Mouse (Mus musculus): ENCODE results near the gene Srd5a3. TPM values are rescaled to one million over a fixed set of nuclear protein-coding genes. Genes with fewer than 3 reads are reported as not detected.

Srd5a3 gene
- polyA plus RNA-seq, 1 experiment from 2014 or later: 17.1 TPM

GRCm38 (mm10) chr5:76154434-76155165 lies 14.5 kb downstream of the Srd5a3 start:
- Histone ChIP-seq H3K9me3 (no peaks in the 10 kb centered on the region), H3K4me3 (replicated peaks) (no peak overlapping the region), H3K27ac (no peak overlapping the region), H3K4me1 (replicated peaks) (no peaks in the 10 kb centered on the region), H3K36me3 (peaks cover 28% of the 10 kb centered on the region), H3K27me3 (no peaks in the 10 kb centered on the region), H3K4me2 (replicated peaks) (no peak overlapping the region), H3K9ac (replicated peaks) (no peak overlapping the region)
- 94% methylated on average over 21 of the region's 21 CpGs for WGBS
- ATAC-seq: no peak

GRCm38 (mm10) chr5:76159555-76159954 lies 19.5 kb downstream of the Srd5a3 start:
- H3K36me3 ChIP-seq: peaks cover 8% of the 10 kb centered on the region; the same call in 1 of the 2 replicates
- no peaks in the 10 kb centered on the region for H3K4me1 ChIP-seq (replicated peaks)
- H3K9me3 ChIP-seq: no peaks in the 10 kb centered on the region
- H3K27ac ChIP-seq: no peak overlapping the region
- no peak overlapping the region for H3K4me2 ChIP-seq (replicated peaks)
- 86% methylated on average over 6 of the region's 6 CpGs for WGBS
- H3K27me3 ChIP-seq: no peaks in the 10 kb centered on the region
- no peak for ATAC-seq
- no peak overlapping the region for H3K9ac ChIP-seq (replicated peaks)
- H3K4me3 ChIP-seq (replicated peaks): no peak overlapping the region

GRCm38 (mm10) chr5:76160086-76160485 lies 20.0 kb downstream of the Srd5a3 start:
- Histone ChIP-seq H3K27me3 (no peaks in the 10 kb centered on the region), H3K4me3 (replicated peaks) (no peak overlapping the region), H3K9me3 (no peaks in the 10 kb centered on the region), H3K27ac (no peak overlapping the region), H3K36me3 (0 out of 2 replicates have a peak, but pooled peaks cover 3% of the 10 kb centered on the region), H3K4me1 (replicated peaks) (no peaks in the 10 kb centered on the region), H3K4me2 (replicated peaks) (no peak overlapping the region), H3K9ac (replicated peaks) (no peak overlapping the region)
- ATAC-seq: no peak
- 72% methylated on average over 3 of the region's 3 CpGs for WGBS

- Histone ChIP-seq H3K4me3 (replicated peaks) (no peak overlapping the region), H3K27ac (no peak overlapping the region), H3K36me3 (no peaks in the 10 kb centered on the region), H3K9me3 (no peaks in the 10 kb centered on the region), H3K4me2 (replicated peaks) (no peak overlapping the region), H3K4me1 (replicated peaks) (no peaks in the 10 kb centered on the region), H3K27me3 (no peaks in the 10 kb centered on the region), H3K9ac (replicated peaks) (no peak overlapping the region)
- no peak for ATAC-seq
- 88% methylated on average over 6 of the region's 6 CpGs for WGBS
Observed at GRCm38 (mm10) chr5:76161491-76161890, 21.4 kb downstream of the Srd5a3 start.

- ATAC-seq: no peak
- no peaks in the 10 kb centered on the region for H3K36me3 ChIP-seq
Observed at GRCm38 (mm10) chr5:76162926-76163325, 22.9 kb downstream of the Srd5a3 start.

GRCm38 (mm10) chr5:76163828-76164390 lies 23.8 kb downstream of the Srd5a3 start:
- Histone ChIP-seq H3K4me3 (replicated peaks) (no peak overlapping the region), H3K27ac (no peak overlapping the region), H3K9ac (replicated peaks) (no peak overlapping the region), H3K4me2 (replicated peaks) (no peak overlapping the region), H3K27me3 (no peaks in the 10 kb centered on the region), H3K4me1 (replicated peaks) (no peaks in the 10 kb centered on the region), H3K9me3 (no peaks in the 10 kb centered on the region), H3K36me3 (no peaks in the 10 kb centered on the region)
- ATAC-seq: no peak
- WGBS: 35% methylated on average over 4 of the region's 4 CpGs

More at GRCm38 (mm10) chr5:76162926-76163325, 22.9 kb downstream of the Srd5a3 start:
- WGBS: 87% methylated on average over 5 of the region's 5 CpGs
- no peak overlapping the region for H3K4me3 ChIP-seq (replicated peaks)
- no peak overlapping the region for H3K9ac ChIP-seq (replicated peaks)
- no peak overlapping the region for H3K4me2 ChIP-seq (replicated peaks)
- no peaks in the 10 kb centered on the region for H3K4me1 ChIP-seq (replicated peaks)
- H3K27ac ChIP-seq: no peak overlapping the region
- H3K9me3 ChIP-seq: no peaks in the 10 kb centered on the region
- H3K27me3 ChIP-seq: no peaks in the 10 kb centered on the region

GRCm38 (mm10) chr5:76164827-76165226 lies 24.8 kb downstream of the Srd5a3 start:
- Histone ChIP-seq H3K4me3 (replicated peaks) (no peak overlapping the region), H3K27ac (no peak overlapping the region), H3K9me3 (no peaks in the 10 kb centered on the region), H3K27me3 (no peaks in the 10 kb centered on the region), H3K4me1 (replicated peaks) (no peaks in the 10 kb centered on the region), H3K4me2 (replicated peaks) (no peak overlapping the region), H3K36me3 (no peaks in the 10 kb centered on the region), H3K9ac (replicated peaks) (no peak overlapping the region)
- no peak for ATAC-seq
- 76% methylated on average over 7 of the region's 7 CpGs for WGBS

GRCm38 (mm10) chr5:76170522-76170921 lies 30.5 kb downstream of the Srd5a3 start:
- no peak for ATAC-seq
- Histone ChIP-seq H3K4me2 (replicated peaks) (no peak overlapping the region), H3K36me3 (no peaks in the 10 kb centered on the region), H3K9me3 (no peaks in the 10 kb centered on the region), H3K9ac (replicated peaks) (no peak overlapping the region), H3K27me3 (no peaks in the 10 kb centered on the region), H3K4me3 (replicated peaks) (no peak overlapping the region), H3K27ac (no peak overlapping the region), H3K4me1 (replicated peaks) (no peaks in the 10 kb centered on the region)
- 76% methylated on average over 4 of the region's 4 CpGs for WGBS

GRCm38 (mm10) chr5:76171039-76171438 lies 31.0 kb downstream of the Srd5a3 start:
- ATAC-seq: no peak
- no peaks in the 10 kb centered on the region for H3K36me3 ChIP-seq
- H3K9ac ChIP-seq (replicated peaks): no peak overlapping the region
- no peak overlapping the region for H3K27ac ChIP-seq
- H3K4me3 ChIP-seq (replicated peaks): no peak overlapping the region
- H3K4me1 ChIP-seq (replicated peaks): no peaks in the 10 kb centered on the region
- no peak overlapping the region for H3K4me2 ChIP-seq (replicated peaks)
- H3K27me3 ChIP-seq: no peaks in the 10 kb centered on the region
- no peaks in the 10 kb centered on the region for H3K9me3 ChIP-seq

- H3K4me3 ChIP-seq (replicated peaks): no peak overlapping the region
- no peaks in the 10 kb centered on the region for H3K36me3 ChIP-seq
- 95% methylated on average over 4 of the region's 4 CpGs for WGBS
- H3K9ac ChIP-seq (replicated peaks): no peak overlapping the region
- no peaks in the 10 kb centered on the region for H3K4me1 ChIP-seq (replicated peaks)
- H3K4me2 ChIP-seq (replicated peaks): no peak overlapping the region
- no peak for ATAC-seq
- H3K27ac ChIP-seq: no peak overlapping the region
- no peaks in the 10 kb centered on the region for H3K9me3 ChIP-seq
- H3K27me3 ChIP-seq: no peaks in the 10 kb centered on the region
Observed at GRCm38 (mm10) chr5:76175051-76175450, 35.0 kb downstream of the Srd5a3 start.

- no peaks in the 10 kb centered on the region for H3K9me3 ChIP-seq
- H3K4me3 ChIP-seq (replicated peaks): no peak overlapping the region
- H3K4me1 ChIP-seq (replicated peaks): no peaks in the 10 kb centered on the region
- H3K9ac ChIP-seq (replicated peaks): no peak overlapping the region
- WGBS: 58% methylated on average over 3 of the region's 3 CpGs
- no peaks in the 10 kb centered on the region for H3K36me3 ChIP-seq
- no peak for ATAC-seq
- H3K27me3 ChIP-seq: no peaks in the 10 kb centered on the region
- no peak overlapping the region for H3K27ac ChIP-seq
- no peak overlapping the region for H3K4me2 ChIP-seq (replicated peaks)
Observed at GRCm38 (mm10) chr5:76176411-76176810, 36.3 kb downstream of the Srd5a3 start.

GRCm38 (mm10) chr5:76176841-76177240 lies 36.8 kb downstream of the Srd5a3 start:
- no peaks in the 10 kb centered on the region for H3K9me3 ChIP-seq
- H3K36me3 ChIP-seq: no peaks in the 10 kb centered on the region
- H3K4me3 ChIP-seq (replicated peaks): no peak overlapping the region
- 74% methylated on average over 11 of the region's 11 CpGs for WGBS
- no peak overlapping the region for H3K27ac ChIP-seq
- H3K4me2 ChIP-seq (replicated peaks): no peak overlapping the region
- no peaks in the 10 kb centered on the region for H3K4me1 ChIP-seq (replicated peaks)
- no peaks in the 10 kb centered on the region for H3K27me3 ChIP-seq
- H3K9ac ChIP-seq (replicated peaks): no peak overlapping the region
- no peak for ATAC-seq

- Histone ChIP-seq H3K4me1 (replicated peaks) (no peaks in the 10 kb centered on the region), H3K4me2 (replicated peaks) (no peak overlapping the region), H3K27me3 (peaks cover 4% of the 10 kb centered on the region), H3K27ac (no peak overlapping the region), H3K9ac (replicated peaks) (no peak overlapping the region), H3K4me3 (replicated peaks) (no peak overlapping the region), H3K36me3 (no peaks in the 10 kb centered on the region), H3K9me3 (no peaks in the 10 kb centered on the region)
- 86% methylated on average over 7 of the region's 7 CpGs for WGBS
- ATAC-seq: no peak
Observed at GRCm38 (mm10) chr5:76177664-76178063, 37.6 kb downstream of the Srd5a3 start.

All from midbrain, embryonic 13.5 days (tissue).